Mouse (Mus musculus) testis, adult 2 months (tissue): ENCODE measurements at regions not wholly inside any gene's neighbourhood (a gene's known extent, or its start where the extent isn't known, plus 50 kb on each side); places are given as distances from the start of the nearest gene placed in this dataset.

ENCODE experiments used
- H3K27ac ChIP-seq: fragments of 200-500 bp; 2 replicates; pipeline ENCODE4 v1.5.1; 2012; ENCODE audit warnings: low read depth, low read length; ENCODE audit not compliant: control insufficient read depth, insufficient read depth
- H3K27me3 ChIP-seq: fragments of 200-500 bp; 2 replicates; pipeline ENCODE4 v1.6.1; 2012; ENCODE audit warnings: mild to moderate bottlenecking, low read length, moderate library complexity; ENCODE audit not compliant: control insufficient read depth, insufficient read depth
- H3K36me3 ChIP-seq: fragments of 200-500 bp; 2 replicates; pipeline ENCODE4 v1.6.1; 2012; ENCODE audit warnings: mild to moderate bottlenecking, low read length; ENCODE audit not compliant: control insufficient read depth, insufficient read depth
- H3K4me1 ChIP-seq: fragments of 200-500 bp; 2 replicates; pipeline ENCODE4 v1.6.1; 2012; ENCODE audit warnings: low read length; ENCODE audit not compliant: control insufficient read depth, insufficient read depth
- H3K4me3 ChIP-seq: fragments of 200-500 bp; 2 replicates; pipeline ENCODE4 v1.5.1; 2012; ENCODE audit warnings: low read depth, mild to moderate bottlenecking, low read length, moderate library complexity, mixed read lengths; ENCODE audit not compliant: control insufficient read depth
- CTCF ChIP-seq: fragments of 200-500 bp; IDR thresholded peaks from 2 replicates; pipeline ENCODE4 v1.5.1; 2012; ENCODE audit warnings: low read depth, mild to moderate bottlenecking, inconsistent platforms, low read length, moderate library complexity; ENCODE audit not compliant: control insufficient read depth, insufficient read depth, insufficient replicate concordance
- POLR2A ChIP-seq: fragments of 200-500 bp; IDR thresholded peaks from 2 replicates; pipeline ENCODE4 v1.6.1; 2012; ENCODE audit warnings: low read depth, mild to moderate bottlenecking, inconsistent platforms, low read length, moderate library complexity; ENCODE audit not compliant: control insufficient read depth

- Histone ChIP-seq H3K4me3 (no peak overlapping the region), H3K36me3 (no peaks in the 10 kb centered on the region), H3K4me1 (peaks cover 10% of the 10 kb centered on the region), H3K27me3 (no peaks in the 10 kb centered on the region), H3K27ac (no peak overlapping the region)
- TF ChIP-seq CTCF (no peak), POLR2A (no peak)
Measured at GRCm38 (mm10) chr3:68758609-68759008, 68.2 kb downstream of the Il12a start.

DNA sequence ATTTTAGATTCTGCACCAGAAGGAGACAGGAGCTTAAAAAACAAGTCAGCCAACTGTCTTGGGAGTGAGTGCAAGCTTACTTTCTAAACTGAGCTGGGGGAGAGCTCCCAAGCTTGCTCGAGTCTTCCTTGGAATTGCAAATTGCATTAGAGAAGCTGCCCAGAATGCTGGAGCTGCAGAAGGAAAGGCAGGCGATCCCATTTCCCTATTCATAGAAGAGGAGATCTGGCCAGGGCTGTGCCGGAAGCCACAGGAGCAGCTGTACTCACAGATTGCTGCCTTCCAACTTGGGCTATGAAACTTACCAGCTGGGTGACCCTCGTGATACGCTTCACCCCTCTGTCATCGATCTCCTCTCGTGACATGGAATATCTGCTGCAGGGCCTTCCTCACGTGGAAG, 68.9 kb downstream of the Il12a start:
- no peak overlapping the region for H3K27ac ChIP-seq
- no peak overlapping the region for H3K4me3 ChIP-seq
- TF ChIP-seq POLR2A (no peak), CTCF (no peak)
- no peaks in the 10 kb centered on the region for H3K27me3 ChIP-seq
- peaks cover 10% of the 10 kb centered on the region for H3K4me1 ChIP-seq
- H3K36me3 ChIP-seq = no peaks in the 10 kb centered on the region

- Histone ChIP-seq H3K36me3 (no peaks in the 10 kb centered on the region), H3K4me1 (peaks cover 10% of the 10 kb centered on the region), H3K27me3 (no peaks in the 10 kb centered on the region), H3K27ac (no peak overlapping the region), H3K4me3 (peak overlapping the region; percentile 54)
- TF ChIP-seq CTCF (no peak), POLR2A (no peak)
Measured at GRCm38 (mm10) chr3:68760806-68761205, 70.4 kb downstream of the Il12a start.

GRCm38 (mm10) chr3:68761242-68761625, 70.8 kb downstream of the Il12a start:
- TF ChIP-seq POLR2A (peak; percentile 55), CTCF (no peak)

DNA sequence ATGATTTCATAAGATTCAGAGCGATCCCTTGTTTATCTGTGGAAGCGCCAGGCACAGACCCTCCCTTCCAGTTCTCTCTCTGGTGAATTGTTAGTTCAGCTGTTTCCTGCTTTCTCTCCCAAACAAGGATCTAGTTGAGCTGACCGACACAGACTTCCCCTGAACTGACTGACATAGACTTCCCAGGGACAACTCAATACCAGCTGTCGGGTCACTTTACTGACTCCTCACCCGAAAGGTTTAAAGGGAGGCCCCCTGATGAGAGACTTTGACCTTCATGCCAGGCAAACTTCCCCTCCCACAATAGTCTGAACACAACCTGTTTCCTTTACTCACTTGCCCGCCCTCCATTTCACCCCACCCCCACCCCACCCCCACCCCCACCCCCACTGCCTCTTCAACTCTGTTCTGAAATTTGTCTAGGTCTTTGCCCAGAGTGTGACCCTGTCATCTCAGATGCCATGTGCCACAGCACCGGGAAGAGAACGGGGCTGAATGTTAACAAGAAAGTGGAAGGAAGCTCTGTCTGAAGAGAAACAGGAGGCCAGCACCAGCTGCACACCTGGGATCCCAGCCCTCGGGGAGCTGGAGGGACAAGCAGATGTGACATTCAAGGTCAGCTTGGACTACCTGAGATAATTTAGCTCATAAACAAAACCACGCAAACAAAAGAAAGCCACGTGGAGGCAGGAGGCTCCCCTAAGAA, 71.3 kb downstream of the Il12a start:
- Histone ChIP-seq H3K36me3 (no peaks in the 10 kb centered on the region), H3K4me3 (peak overlapping the region; percentile 84), H3K27ac (peak overlapping the region; percentile 90), H3K4me1 (peaks cover 10% of the 10 kb centered on the region), H3K27me3 (no peaks in the 10 kb centered on the region)
- TF ChIP-seq POLR2A = no peak
- no peak for TF ChIP-seq CTCF

More at GRCm38 (mm10) chr3:68761242-68761625, 70.8 kb downstream of the Il12a start:
- Histone ChIP-seq H3K27me3 (no peaks in the 10 kb centered on the region), H3K4me3 (peak overlapping the region; percentile 84), H3K4me1 (peaks cover 10% of the 10 kb centered on the region), H3K27ac (peak overlapping the region; percentile 90), H3K36me3 (no peaks in the 10 kb centered on the region)

- Histone ChIP-seq H3K27ac (no peak overlapping the region), H3K36me3 (no peaks in the 10 kb centered on the region), H3K4me3 (no peak overlapping the region), H3K27me3 (no peaks in the 10 kb centered on the region), H3K4me1 (peaks cover 10% of the 10 kb centered on the region)
- TF ChIP-seq CTCF = no peak
- TF ChIP-seq POLR2A = no peak
Measured at GRCm38 (mm10) chr3:68762988-68763387, 72.5 kb downstream of the Il12a start.

- Histone ChIP-seq H3K4me3 (no peak overlapping the region), H3K27ac (no peak overlapping the region), H3K27me3 (no peaks in the 10 kb centered on the region), H3K36me3 (no peaks in the 10 kb centered on the region), H3K4me1 (peaks cover 10% of the 10 kb centered on the region)
- TF ChIP-seq POLR2A = no peak
- TF ChIP-seq CTCF = no peak
Measured at GRCm38 (mm10) chr3:68764336-68764735, 73.9 kb downstream of the Il12a start.
